Mouse (Mus musculus) small intestine, adult 2 months (tissue): ENCODE measurements at regions not wholly inside any gene's neighbourhood (a gene's known extent, or its start where the extent isn't known, plus 50 kb on each side); places are given as distances from the start of the nearest gene placed in this dataset.

ENCODE experiments used
- CTCF ChIP-seq: fragments of 200-500 bp; IDR thresholded peaks from 2 replicates; pipeline ENCODE4 v1.5.1; 2012; ENCODE audit warnings: low read depth, mild to moderate bottlenecking, control low read depth, inconsistent platforms, low read length, moderate library complexity, mixed read lengths; ENCODE audit not compliant: insufficient replicate concordance, insufficient read length; ENCODE audit errors: extremely low read depth
- POLR2A ChIP-seq: fragments of 200-500 bp; IDR thresholded peaks from 2 replicates; pipeline ENCODE4 v1.6.1; 2012; ENCODE audit warnings: low read depth, mild to moderate bottlenecking, control low read depth, inconsistent platforms, low read length, moderate library complexity

DNA sequence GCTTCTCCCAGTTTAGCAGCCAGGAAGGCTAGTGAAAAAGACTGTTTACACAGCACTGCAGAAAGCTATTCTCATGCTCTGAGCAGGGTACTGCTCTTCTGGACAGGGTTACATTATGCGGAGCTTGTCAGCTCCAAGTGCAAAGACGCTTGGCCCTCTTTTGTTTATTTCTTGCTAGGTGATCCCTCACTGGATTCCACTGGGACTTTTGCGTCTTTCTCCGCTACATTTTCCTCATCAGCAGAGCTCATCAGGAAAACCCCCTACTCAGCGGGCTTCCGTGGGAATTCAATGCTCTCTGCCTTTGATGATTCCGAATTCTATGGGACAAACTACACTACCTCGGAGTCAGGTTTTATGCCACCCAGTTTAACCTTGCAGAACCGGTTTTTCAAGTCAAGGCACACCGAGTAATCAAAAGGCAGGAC lies 172.0 kb downstream of the Qdpr start:
- no peak for TF ChIP-seq CTCF
- no peak for TF ChIP-seq POLR2A
